Mouse (Mus musculus) small intestine, adult 2 months (tissue): ENCODE data around the gene B3galt4.

Experiments used
- CTCF ChIP-seq: fragments of 200-500 bp; IDR thresholded peaks from 2 replicates; pipeline ENCODE4 v1.5.1; 2012; ENCODE audit warnings: low read depth, mild to moderate bottlenecking, control low read depth, inconsistent platforms, low read length, moderate library complexity, mixed read lengths; ENCODE audit not compliant: insufficient replicate concordance, insufficient read length; ENCODE audit errors: extremely low read depth
- POLR2A ChIP-seq: fragments of 200-500 bp; IDR thresholded peaks from 2 replicates; pipeline ENCODE4 v1.6.1; 2012; ENCODE audit warnings: low read depth, mild to moderate bottlenecking, control low read depth, inconsistent platforms, low read length, moderate library complexity

DNA sequence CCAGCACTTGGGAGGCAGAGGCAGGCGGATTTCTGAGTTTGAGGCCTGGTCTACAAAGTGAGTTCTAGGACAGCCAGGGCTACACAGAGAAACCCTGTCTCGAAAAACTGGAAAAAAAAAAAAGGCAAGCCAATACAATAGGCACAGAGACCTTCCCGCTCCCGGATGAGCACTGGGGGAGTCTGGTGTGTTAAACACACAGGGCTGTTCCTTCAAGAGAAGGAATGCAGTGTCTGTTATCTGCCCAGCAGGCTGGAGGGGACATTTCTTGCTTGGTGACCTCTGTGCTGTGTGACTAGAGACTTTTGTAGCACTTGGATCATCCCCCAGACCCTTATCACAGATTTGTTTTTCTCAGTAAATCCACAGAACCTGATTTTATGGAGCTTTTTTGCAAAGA is 49.6 kb downstream of the B3galt4 start:
- TF ChIP-seq CTCF, result no peak
- no peak for TF ChIP-seq POLR2A
